Mouse (Mus musculus) skeletal muscle tissue, adult 2 months (tissue): ENCODE measurements around the gene Ugt1a10.

ENCODE experiments used
- DNase-seq: peaks from one replicate; pipeline ENCODE4 v3.0.0-alpha.2; 2012; ENCODE audit warnings: low read depth, low spot score

Gene Ugt1a10

GRCm38 (mm10) chr1:88255466-88255857 lies 200.3 kb downstream of the Ugt1a10 start:
- DNase-seq: no peak

DNA sequence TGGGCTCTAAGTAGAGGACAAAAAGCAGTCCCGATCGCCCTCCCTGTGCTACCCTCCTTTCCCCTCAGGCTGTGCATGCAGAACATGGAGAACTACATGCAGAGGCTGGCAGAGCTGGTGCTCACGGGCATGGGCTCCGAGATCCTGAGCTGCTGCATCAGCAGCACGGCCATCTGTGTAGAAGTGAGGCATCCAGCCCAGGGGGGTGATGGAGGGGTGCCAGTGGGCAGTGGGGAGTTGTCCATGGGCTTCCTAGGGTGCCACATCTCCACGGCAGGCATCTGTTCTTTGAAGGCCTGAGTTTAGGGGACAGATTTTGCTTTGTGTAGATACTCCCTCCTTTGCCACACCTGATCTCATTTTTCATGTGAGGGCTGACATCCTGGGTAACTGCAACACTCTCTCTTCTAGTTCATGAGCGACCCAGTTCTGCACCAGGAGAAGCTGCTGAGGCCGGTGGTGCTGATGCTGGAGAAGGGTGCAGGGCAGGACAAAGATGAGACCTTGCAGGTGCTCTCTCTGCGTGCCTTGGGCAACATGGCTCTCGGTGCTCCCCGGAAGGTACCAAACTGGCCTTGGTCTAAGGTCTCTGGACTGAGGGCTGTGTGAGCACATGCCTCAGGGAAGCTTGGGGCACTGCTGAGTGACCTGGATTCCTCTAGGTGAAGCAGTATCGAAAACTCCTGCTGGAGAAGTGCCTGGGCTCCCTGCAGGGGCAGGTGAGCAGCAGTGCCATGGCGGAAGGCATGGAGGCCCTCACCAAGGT lies 201.0 kb downstream of the Ugt1a10 start:
- no peak for DNase-seq

GRCm38 (mm10) chr1:88256886-88257663 lies 201.9 kb downstream of the Ugt1a10 start:
- no peak for DNase-seq

DNA sequence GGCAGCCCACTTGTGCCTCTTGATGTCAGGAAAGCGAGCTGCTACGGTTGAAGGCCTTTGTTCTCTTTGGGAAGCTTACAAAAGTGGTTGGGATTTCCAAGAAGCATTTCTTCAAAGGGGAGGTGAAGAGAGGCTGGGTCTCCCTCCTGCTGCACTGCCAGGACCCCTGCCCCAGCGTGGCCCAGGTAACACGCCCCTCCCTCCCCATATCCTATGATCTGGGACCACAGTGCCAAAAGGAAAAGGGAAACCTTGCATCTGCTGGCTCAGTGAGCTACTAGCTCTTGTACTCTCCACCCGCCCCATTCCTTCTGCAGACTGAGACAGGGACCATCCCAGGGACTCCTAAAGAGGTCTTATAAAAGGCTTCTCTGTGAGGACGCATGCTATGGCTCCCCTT lies 202.5 kb downstream of the Ugt1a10 start:
- no peak for DNase-seq

DNA sequence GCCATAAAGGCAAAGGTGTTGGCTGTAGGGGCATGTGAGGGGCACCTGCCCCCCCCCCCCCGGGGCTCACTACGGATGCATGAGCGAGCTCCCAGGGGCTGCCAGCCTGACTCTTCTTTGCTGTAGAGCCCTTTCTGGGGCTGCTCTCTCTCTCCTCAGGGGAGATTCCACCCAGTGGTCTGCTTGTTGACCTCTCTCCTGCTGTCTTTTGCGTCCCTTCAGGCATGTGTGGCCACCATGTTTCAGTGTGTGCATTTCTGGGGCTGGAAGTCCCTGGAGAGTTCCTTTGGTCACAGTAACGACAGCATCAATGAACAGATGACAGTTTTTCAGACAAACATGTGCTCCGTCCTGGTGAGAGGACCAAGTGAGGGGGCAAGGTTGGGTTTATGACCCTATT lies 203.2 kb downstream of the Ugt1a10 start:
- no peak for DNase-seq

GRCm38 (mm10) chr1:88258881-88259642 lies 203.9 kb downstream of the Ugt1a10 start:
- DNase-seq: no peak

- no peak for DNase-seq
Measured at GRCm38 (mm10) chr1:88259643-88260024, 204.4 kb downstream of the Ugt1a10 start.

DNA sequence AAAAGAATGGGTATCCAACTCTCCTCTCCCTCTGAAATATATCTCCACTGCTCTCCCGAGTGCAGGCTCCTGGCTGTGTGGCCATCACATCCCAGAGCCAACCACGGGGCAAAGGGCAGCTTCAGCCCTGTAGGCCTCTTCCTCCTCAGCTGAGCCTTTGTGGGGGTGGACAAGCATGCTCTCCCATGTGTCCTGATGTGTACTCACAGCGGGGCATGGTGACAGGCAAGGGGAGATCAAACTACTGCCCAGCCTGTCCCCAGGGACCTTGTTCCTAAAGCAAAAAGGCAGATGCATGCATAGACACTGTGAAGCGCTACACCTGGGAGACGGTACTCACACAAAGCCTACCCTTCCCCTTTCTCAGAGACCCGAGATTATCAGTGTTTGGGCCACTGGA lies 204.9 kb downstream of the Ugt1a10 start:
- DNase-seq: no peak

DNA sequence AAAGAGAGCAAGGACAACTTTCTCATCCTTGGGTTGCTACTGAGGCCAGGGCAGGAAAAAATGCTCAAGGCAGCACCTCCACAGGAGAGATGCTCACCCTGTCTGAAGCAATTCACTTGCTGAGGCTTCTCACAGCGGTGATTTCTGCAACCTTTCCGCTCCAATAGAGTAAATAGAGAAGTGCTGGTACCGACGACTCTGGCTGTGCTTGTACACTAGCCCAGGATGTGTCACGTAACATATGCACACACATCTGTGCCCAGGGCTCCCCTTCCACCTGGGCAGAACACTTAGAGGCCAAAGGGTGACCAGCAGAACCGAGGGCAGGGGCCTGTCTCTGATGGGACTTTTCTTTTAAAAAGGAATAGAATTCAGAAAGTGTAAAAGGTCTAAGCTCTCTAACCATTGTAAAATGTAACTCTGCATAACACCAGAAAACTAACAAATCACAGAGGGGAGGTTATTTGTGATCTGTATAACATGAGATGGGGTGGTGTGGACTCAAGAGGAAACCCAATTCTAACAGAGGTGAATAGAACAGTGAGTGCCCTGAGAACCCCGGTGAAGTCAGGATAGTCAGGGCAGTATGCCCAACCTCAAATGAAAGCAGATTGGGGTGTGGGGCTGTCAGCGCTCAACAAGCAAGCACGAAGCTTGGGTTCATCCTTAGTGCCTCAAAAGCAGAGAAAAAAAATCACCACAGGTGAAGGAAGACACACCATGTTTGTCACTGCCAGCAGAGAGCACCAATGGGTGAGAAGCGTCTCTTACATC lies 205.6 kb downstream of the Ugt1a10 start:
- no peak for DNase-seq

DNA sequence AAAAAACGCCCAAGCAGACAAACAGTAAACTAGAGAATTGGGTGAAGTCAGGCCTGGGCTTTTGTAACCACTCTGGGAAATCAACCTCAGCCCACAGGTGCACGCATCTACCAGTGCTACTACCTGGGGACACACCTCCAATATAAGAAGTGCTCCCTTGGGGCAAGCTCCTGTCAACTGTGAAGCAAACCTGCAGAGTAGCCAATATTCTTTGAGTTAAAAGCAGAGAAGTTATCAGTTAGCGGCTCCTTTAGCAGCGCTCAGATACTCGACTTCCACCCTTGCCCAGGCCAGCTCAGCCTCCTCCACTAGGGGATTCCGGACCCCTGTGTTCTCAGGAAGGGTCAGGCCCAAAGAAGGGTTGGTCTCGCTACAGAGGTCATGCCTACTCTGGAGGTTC lies 206.5 kb downstream of the Ugt1a10 start:
- DNase-seq: no peak

- DNase-seq: peak; percentile 58
Measured at GRCm38 (mm10) chr1:88262255-88262654, 207.1 kb downstream of the Ugt1a10 start.

DNA sequence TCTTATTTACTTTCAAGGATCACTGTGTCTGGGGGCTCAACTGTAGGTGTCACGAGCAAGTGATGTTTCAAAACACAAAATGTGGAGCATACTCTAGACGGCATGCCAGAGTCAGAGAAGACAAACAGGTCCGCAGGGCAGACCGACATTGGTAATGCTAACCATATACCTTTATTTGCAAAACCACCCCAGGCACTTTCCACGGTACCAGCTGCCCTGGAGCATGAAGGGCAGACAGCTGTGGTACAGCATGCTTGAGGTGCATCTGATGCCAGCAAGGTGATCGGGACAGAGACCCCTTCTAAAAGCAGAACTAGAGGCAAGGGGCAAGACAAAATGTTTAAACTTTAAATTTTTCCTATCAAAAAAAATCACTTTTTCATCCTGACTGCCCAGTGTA lies 207.8 kb downstream of the Ugt1a10 start:
- DNase-seq: no peak

DNA sequence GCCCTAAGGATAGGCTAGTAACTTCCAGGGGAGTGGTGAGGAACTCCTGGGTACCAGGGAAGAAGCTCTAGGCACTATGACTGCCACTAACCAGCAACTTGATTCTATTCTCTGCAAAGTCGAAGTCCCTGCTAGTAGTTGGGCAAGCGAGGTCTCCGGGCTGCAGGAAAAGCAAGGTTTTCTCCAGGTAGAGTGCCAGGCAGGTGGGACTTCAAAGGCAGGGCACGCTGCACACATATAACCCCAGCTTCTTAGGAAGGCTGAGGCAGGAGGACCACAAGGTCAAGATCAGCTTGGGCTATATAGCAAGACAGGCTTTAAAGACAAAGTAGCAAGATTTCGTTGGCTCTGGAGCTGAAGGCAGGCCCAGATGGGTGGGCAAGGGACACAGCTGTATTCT lies 208.6 kb downstream of the Ugt1a10 start:
- no peak for DNase-seq

GRCm38 (mm10) chr1:88264237-88264868 lies 209.2 kb downstream of the Ugt1a10 start:
- no peak for DNase-seq

DNA sequence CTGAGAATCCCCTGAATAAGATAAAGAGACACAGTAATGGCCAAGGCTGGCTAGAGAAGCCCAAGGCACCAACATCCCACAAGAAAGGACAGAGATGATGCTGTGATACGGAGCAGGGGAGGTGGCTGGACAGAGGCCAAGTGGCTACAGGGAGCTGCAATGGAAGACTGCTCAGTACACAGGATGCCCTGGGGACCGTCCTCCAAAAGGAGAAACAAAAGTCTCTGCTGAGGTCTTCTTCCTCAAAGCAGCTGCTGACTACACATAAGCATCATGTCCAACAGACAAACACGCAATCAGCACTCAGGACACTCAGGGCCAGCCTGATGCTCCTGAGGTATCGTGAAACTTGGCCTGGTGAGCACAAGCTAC lies 209.7 kb downstream of the Ugt1a10 start:
- no peak for DNase-seq

DNA sequence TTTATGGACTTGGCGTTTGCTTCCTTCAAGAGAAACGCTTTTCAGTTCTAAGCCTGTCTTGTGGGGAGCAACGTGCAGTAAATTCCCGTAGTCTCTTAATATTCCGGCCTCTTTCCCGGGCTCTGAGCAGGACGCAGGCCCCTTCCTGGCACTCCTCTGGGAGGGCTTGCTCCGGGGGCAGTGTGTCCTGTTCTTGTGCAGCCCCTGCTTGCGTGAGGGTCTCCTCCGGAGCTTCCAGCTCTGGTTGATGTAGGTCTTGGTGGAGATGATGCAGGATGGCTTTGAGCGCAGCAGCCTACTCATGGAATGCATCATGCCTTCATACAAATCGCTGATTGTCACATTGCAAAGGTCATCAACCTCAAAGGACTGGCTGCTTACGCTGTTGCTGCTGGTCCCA lies 210.9 kb downstream of the Ugt1a10 start:
- no peak for DNase-seq

DNA sequence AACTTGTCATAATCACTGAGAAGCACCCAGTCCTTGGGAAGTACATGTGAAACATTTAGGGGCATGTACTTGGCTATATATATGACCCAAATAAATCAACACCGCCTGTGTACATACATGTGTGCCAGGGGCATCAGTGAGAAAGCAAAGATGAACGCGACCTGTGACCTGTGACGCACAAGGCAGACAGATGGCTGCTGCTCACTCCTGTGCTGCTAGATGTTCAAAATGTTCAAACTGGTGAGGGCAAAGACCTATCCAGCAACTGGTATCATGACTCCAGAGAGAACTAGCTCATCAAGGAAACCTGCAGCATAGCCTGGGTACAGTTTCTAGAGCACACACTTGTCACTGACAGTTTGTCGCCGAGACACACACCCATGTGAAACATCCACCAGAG lies 212.3 kb downstream of the Ugt1a10 start:
- no peak for DNase-seq

- no peak for DNase-seq
Measured at GRCm38 (mm10) chr1:88268070-88268469, 212.9 kb downstream of the Ugt1a10 start.
